Mouse (Mus musculus) embryonic facial prominence, embryonic 14.5 days (tissue): ENCODE data around the gene Olfr1395. TPM values are rescaled to one million over a fixed set of nuclear protein-coding genes. Genes with fewer than 3 reads are reported as not detected.
"Not testable (repeated sequence)": the region's sequence is repeated elsewhere in the genome, so short reads cannot be mapped to it uniquely, and the experiment has no call there.

ENCODE experiments used
- ATAC-seq: fragments of 200-750 bp; cut with Nextera tagmentation; 2 replicates; pipeline ENCODE4 v1.8.0; 2017; ENCODE audit warnings: low read depth, moderate number of reproducible peaks, moderate TSS enrichment
- DNase-seq: peaks from one replicate; pipeline ENCODE4 v3.0.0-alpha.2; 2015; ENCODE audit warnings: low spot score
- H3K27ac ChIP-seq: fragments of 300-500 bp; sonication (generic); replicated peaks from 2 replicates; pipeline ENCODE4 v1.5.1; 2014; ENCODE audit warnings: low read depth, mild to moderate bottlenecking, low read length, moderate library complexity
- H3K27me3 ChIP-seq: fragments of 300-500 bp; sonication (generic); replicated peaks from 2 replicates; pipeline ENCODE4 v1.6.1; 2014; ENCODE audit warnings: low read length; ENCODE audit not compliant: control insufficient read depth, insufficient read depth
- H3K36me3 ChIP-seq: fragments of 300-500 bp; sonication (generic); 2 replicates; pipeline ENCODE4 v1.6.1; 2014; ENCODE audit warnings: low read length, mixed read lengths; ENCODE audit not compliant: control insufficient read depth, insufficient read depth
- H3K4me1 ChIP-seq: fragments of 300-500 bp; sonication (generic); 2 replicates; pipeline ENCODE4 v1.6.1; 2014; ENCODE audit warnings: antibody characterized with exemption, low read length; ENCODE audit not compliant: control insufficient read depth, insufficient read depth
- H3K4me2 ChIP-seq: fragments of 300-500 bp; sonication (generic); 2 replicates; pipeline ENCODE4 v1.6.1; 2014; ENCODE audit warnings: low read depth, mild to moderate bottlenecking, low read length, moderate library complexity, mixed read lengths
- H3K4me3 ChIP-seq: fragments of 300-500 bp; sonication (generic); 2 replicates; pipeline ENCODE4 v1.5.1; 2014; ENCODE audit warnings: low read depth, mild to moderate bottlenecking, low read length
- H3K9ac ChIP-seq: fragments of 300-500 bp; sonication (generic); 2 replicates; pipeline ENCODE4 v1.6.1; 2014; ENCODE audit warnings: low read depth, mild to moderate bottlenecking, low read length, moderate library complexity, mixed read lengths
- H3K9me3 ChIP-seq: fragments of 300-500 bp; sonication (generic); 2 replicates; pipeline ENCODE4 v1.6.1; 2016; ENCODE audit warnings: low read length; ENCODE audit not compliant: control insufficient read depth
- WGBS: fragments of 180-500 bp; shearing (Covaris S2); extraction: QIAGEN DNeasy Blood & Tissue Kit; methylation state at CpG from one replicate; pipeline ENCODE4 v1.1.7; 2014; 5-methylcytosine and 5-hydroxymethylcytosine counted together
- polyA plus RNA-seq: library from polyadenylated mRNA; unstranded; fragments of >200 nt; fragmentation: Nextera tagmentation; extraction: Ambion mirVana; gene quantifications from 2 replicates; pipeline ENCODE4 v1.2.1, GENCODE M21; 2014

Gene Olfr1395
- polyA plus RNA-seq, 1 experiment from 2014 or later: 0.10 TPM

GRCm38 (mm10) chr11:49186955-49187488 lies 44.9 kb downstream of the Olfr1395 start, which contains the start of gene Btnl9:
Gene Btnl9, minus strand, starts transcription at chr11:49187159.
- H3K36me3 ChIP-seq: no peaks in the 10 kb centered on the region
- H3K4me3 ChIP-seq: no peak within 1 kb of the TSS
- WGBS: 70% methylated on average over 8 of the region's 8 CpGs
- no peak within 1 kb of the TSS for H3K4me2 ChIP-seq
- H3K9ac ChIP-seq: no peak within 1 kb of the TSS
- no peaks in the 10 kb centered on the region for H3K27me3 ChIP-seq
- no peak for ATAC-seq
- no peaks in the 10 kb centered on the region for H3K9me3 ChIP-seq
- no peaks in the 10 kb centered on the region for H3K4me1 ChIP-seq
- DNase-seq: no peak
- H3K27ac ChIP-seq: no peak within 1 kb of the TSS

- ATAC-seq (no peak), DNase-seq (no peak)
- no peaks in the 10 kb centered on the region for H3K27me3 ChIP-seq
- H3K36me3 ChIP-seq: no peaks in the 10 kb centered on the region
- H3K4me2 ChIP-seq: no peak overlapping the region
- 79% methylated on average over 10 of the region's 10 CpGs for WGBS
- no peaks in the 10 kb centered on the region for H3K9me3 ChIP-seq
- no peak overlapping the region for H3K4me3 ChIP-seq
- H3K9ac ChIP-seq: no peak overlapping the region
- H3K4me1 ChIP-seq: no peaks in the 10 kb centered on the region
- H3K27ac ChIP-seq: no peak overlapping the region
These were observed 45.6 kb downstream of the Olfr1395 start for GRCm38 (mm10) chr11:49187701-49188100.

- H3K27ac ChIP-seq: no peak overlapping the region
- H3K4me1 ChIP-seq: no peaks in the 10 kb centered on the region
- ATAC-seq (no peak), DNase-seq (peak; percentile 66)
- no peak overlapping the region for H3K4me3 ChIP-seq
- no peaks in the 10 kb centered on the region for H3K9me3 ChIP-seq
- H3K27me3 ChIP-seq: no peaks in the 10 kb centered on the region
- no peak overlapping the region for H3K4me2 ChIP-seq
- WGBS: 3% methylated on average over 7 of the region's 7 CpGs
- no peak overlapping the region for H3K9ac ChIP-seq
- H3K36me3 ChIP-seq: no peaks in the 10 kb centered on the region
These were observed 47.7 kb downstream of the Olfr1395 start for GRCm38 (mm10) chr11:49189737-49190136.

- no peaks in the 10 kb centered on the region for H3K27me3 ChIP-seq
- no peak overlapping the region for H3K4me3 ChIP-seq
- WGBS: 52% methylated on average over 2 of the region's 2 CpGs
- H3K36me3 ChIP-seq: no peaks in the 10 kb centered on the region
- H3K9me3 ChIP-seq: no peaks in the 10 kb centered on the region
- H3K9ac ChIP-seq: no peak overlapping the region
- DNase-seq (no peak), ATAC-seq (no peak)
- no peak overlapping the region for H3K27ac ChIP-seq
- H3K4me2 ChIP-seq: no peak overlapping the region
- no peaks in the 10 kb centered on the region for H3K4me1 ChIP-seq
These were observed 49.0 kb downstream of the Olfr1395 start for GRCm38 (mm10) chr11:49191083-49191482.

GRCm38 (mm10) chr11:49194771-49195170 lies 52.7 kb downstream of the Olfr1395 start:
- not testable (repeated sequence) for H3K9ac ChIP-seq, H3K4me2 ChIP-seq, H3K4me3 ChIP-seq, H3K27me3 ChIP-seq, H3K4me1 ChIP-seq, H3K27ac ChIP-seq, ATAC-seq, H3K9me3 ChIP-seq, DNase-seq, H3K36me3 ChIP-seq
- WGBS: 96% methylated on average over 5 of the region's 9 CpGs

GRCm38 (mm10) chr11:49195819-49196322 lies 53.8 kb downstream of the Olfr1395 start:
- Histone ChIP-seq H3K36me3 (no peaks in the 10 kb centered on the region), H3K4me1 (no peaks in the 10 kb centered on the region), H3K4me2 (no peak overlapping the region), H3K9ac (no peak overlapping the region), H3K4me3 (no peak overlapping the region), H3K9me3 (no peaks in the 10 kb centered on the region), H3K27me3 (no peaks in the 10 kb centered on the region), H3K27ac (no peak overlapping the region)
- DNase-seq (no peak), ATAC-seq (no peak)
- WGBS: 85% methylated on average over 7 of the region's 7 CpGs

Other genes starting within 250 kb of the Olfr1395 start
- 0.36 and 0.56 TPM in 2 replicates for gene Gm5431, start 240.1 kb upstream of the Olfr1395 start, polyA plus RNA-seq
- 2.8 and 3.4 TPM in 2 replicates for gene Psme2b, start 196.1 kb upstream of the Olfr1395 start, polyA plus RNA-seq
- gene Olfr56, start 163.4 kb upstream of the Olfr1395 start, polyA plus RNA-seq: 0.08 TPM in 1 of 2 replicates, not detected in the other
- 0.39 and 0.51 TPM in 2 replicates for gene 9930111J21Rik1, start 162.9 kb upstream of the Olfr1395 start, polyA plus RNA-seq
- not detected in 2 replicates for gene Gm12185, start 150.0 kb upstream of the Olfr1395 start, polyA plus RNA-seq
- gene Tgtp1, start 148.1 kb upstream of the Olfr1395 start, polyA plus RNA-seq: 0.81 TPM in 1 of 2 replicates, not detected in the other
- gene 9930111J21Rik2, start 91.0 kb upstream of the Olfr1395 start, polyA plus RNA-seq: 0.59 and 0.81 TPM in 2 replicates
- gene Tgtp2, start 78.1 kb upstream of the Olfr1395 start, polyA plus RNA-seq: 0.11 and 0.28 TPM in 2 replicates
- 1.8 and 2.4 TPM in 2 replicates for gene Ifi47, start 65.7 kb upstream of the Olfr1395 start, polyA plus RNA-seq
- 0.08 and 0.46 TPM in 2 replicates for gene Olfr1396, start 27.4 kb upstream of the Olfr1395 start, polyA plus RNA-seq
- gene Olfr1394, start 12.1 kb downstream of the Olfr1395 start, polyA plus RNA-seq: not detected in 2 replicates
- gene Btnl9, start 44.9 kb downstream of the Olfr1395 start, polyA plus RNA-seq: 1.5 and 2.3 TPM in 2 replicates
- gene Zfp62, start 61.0 kb downstream of the Olfr1395 start, polyA plus RNA-seq: 40.4 and 42.0 TPM in 2 replicates
- gene Mgat1, start 101.9 kb downstream of the Olfr1395 start, polyA plus RNA-seq: 66.0 and 67.3 TPM in 2 replicates
- gene Olfr1393, start 136.0 kb downstream of the Olfr1395 start, polyA plus RNA-seq: 0.10 TPM in 1 of 2 replicates, not detected in the other
- gene Olfr1392, start 143.0 kb downstream of the Olfr1395 start, polyA plus RNA-seq: 0.07 TPM in 1 of 2 replicates, not detected in the other
- gene Olfr10, start 162.5 kb downstream of the Olfr1395 start, polyA plus RNA-seq: not detected in 2 replicates
- gene Olfr1391, start 180.5 kb downstream of the Olfr1395 start, polyA plus RNA-seq: not detected in 2 replicates
- gene Olfr1390, start 192.9 kb downstream of the Olfr1395 start, polyA plus RNA-seq: not detected in 2 replicates